Mouse (Mus musculus): ENCODE measurements at regions not wholly inside any gene's neighbourhood (a gene's known extent, or its start where the extent isn't known, plus 50 kb on each side); places are given as distances from the start of the nearest gene placed in this dataset.

DNA sequence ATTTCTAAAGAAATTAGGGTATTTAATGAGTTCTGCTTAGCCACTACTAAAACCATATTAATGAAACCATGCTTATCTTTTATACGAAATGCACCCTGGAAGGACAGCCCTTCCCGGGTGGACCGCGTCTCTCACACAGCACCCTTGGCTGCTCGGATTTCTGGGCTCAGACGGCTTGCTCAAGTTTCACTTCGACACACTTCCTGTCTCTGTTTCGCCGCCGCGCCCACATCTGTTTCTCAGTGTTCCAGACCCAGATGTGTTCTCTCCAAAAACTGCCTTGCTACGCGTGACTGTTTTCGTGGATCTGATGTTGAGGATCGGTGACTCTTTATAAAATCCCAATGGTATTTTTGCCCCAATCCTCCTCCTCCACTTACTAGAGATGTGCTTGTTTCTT is 205.7 kb downstream of the Rnd3 start:
- in situ Hi-C loops (cut with MboI, MseI) = loop anchor here (10.0 kb wide), 1 partner anchor 1818 kb away; no protein-coding TSS in a partner anchor

DNA sequence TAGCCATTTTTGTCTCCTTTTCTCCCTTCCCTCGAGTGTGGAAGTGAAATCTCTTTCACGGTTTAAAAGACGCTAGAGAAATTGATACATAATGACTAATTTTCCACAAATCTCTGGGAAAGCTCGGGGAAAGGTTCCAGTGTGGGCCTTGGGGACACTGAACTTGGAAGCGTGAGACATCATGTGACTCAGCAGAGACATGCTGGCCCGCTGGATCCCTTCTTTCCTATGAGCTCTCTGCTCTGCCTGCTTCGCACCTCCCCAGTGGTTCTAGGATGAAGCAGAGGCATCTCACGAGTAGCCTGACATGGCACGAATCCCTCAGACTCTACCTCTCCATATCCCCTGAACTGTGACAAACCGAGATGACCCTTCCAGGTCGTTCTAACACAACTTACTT is 206.2 kb downstream of the Rnd3 start:
- in situ Hi-C loops (cut with MboI, MseI) = loop anchor here (10.0 kb wide), 1 partner anchor 1818 kb away; no protein-coding TSS in a partner anchor

DNA sequence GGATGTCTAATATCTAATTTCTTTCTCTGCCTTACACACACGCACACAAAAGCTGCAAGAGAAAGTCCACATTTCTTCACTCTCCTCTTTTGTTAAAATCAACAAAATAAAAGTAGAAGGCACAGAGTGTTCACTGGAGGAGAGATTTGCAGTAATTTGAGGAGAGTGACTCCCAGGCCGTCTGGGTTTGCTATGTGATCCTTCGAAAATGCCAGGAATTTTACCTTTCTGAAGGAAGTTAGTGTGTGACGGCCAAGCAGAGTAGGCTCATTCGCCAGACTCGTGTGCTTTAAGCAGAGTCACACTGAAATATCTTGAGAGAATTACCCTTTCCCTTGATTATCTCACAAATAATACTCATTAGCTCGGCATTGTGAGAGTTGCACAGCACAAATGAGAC is 216.0 kb downstream of the Rnd3 start:
- in situ Hi-C loops (cut with MboI, MseI) = no loop called here

DNA sequence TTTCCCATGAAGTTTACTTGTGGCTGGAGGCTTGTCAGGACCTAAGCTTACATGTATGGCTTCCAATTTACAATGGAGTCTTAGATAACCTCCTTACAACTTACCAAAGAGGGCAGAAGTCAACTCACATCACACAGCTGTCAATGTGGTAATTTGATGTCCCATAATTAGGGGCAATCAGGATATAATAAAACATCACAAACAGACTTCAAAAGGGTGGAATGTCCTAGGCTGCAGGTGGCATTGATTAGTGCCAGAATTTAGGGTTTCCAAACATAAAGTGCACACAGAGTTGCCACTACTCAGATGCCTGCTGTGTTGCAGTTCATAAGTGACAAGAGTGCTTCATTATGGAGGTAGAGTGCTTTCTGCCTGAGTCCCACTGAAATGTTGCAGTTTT is 227.9 kb downstream of the Rnd3 start:
- in situ Hi-C loops (cut with MboI, MseI) = no loop called here

DNA sequence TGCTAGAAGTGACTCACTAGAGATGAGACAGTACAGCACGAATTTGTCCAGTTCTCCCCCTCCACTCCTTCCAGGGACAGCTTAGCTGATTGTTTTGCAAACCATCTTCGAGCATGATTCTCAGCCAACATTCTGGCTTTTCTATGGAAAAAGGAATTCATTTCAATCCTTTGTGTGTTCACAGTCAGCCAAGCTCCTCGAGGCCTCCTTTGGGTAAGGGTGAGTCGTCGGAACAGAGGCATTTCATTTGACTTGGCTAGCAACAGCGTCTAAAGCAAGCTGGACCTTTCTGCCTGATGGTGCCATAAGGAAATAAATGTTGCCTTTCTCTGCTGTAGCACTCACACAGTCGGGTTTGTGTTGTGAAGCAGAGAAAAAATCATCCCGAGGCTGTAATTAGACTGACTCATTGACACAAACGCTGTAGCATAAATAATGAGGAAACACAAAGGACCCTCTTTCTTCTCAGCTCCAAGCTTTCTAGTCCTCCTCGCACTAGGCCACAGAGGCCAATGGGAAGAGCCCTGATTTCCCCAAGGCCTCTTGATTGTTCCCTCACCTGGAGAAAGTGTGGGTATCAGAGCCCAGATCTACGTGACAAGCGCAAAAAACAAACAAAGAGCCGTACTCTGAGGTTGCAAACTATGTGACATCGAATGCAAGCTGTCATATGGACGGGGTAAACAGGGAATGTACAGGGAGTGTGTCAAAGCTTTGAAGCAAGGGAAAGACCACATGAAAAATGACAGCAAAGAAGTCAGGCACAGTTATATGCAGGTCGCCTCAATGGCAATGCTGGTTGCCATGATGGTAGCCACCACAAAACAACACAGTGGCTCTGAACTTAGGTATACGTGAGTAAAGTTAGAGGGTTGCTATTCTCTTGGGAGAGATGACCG is 232.3 kb downstream of the Rnd3 start:
- in situ Hi-C loops (cut with MboI, MseI) = no loop called here

DNA sequence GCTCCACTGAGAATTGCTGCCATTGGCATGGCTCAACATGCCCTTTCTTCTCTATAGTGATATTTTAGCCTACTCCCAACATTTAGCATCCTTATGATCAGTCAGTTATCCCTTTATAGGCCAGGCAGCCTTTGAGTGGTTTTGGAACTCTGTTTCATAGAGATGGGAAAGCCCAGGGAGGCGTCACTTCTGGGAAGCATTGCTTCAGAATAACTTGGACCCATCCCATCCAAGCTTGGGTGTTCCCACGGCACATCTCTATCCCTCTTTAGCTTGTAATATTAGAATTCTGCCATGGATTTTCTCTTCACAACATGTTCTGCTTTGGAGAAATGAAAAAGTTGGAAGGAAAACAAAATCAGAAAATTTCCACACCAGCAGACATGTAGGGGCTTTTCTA is 233.8 kb downstream of the Rnd3 start:
- in situ Hi-C loops (cut with MboI, MseI) = no loop called here

DNA sequence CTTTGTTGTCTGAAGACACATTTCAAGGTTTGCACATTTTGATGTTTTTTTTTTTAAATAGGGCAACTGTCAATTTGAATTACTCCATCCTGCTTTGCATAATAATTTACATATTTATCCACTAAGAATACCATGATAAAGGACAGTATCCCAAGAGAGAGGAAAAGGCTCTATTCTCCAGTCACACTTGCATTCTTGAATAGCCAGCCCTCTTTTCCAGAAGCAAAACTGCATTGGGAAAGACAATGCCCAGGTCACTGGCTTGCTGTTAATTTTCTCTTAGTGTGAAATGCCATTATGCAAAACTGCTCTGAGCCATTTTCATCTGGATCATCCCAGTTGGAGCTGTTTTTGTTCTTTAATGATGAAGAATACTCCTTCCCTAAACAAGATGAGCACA is 234.7 kb downstream of the Rnd3 start:
- in situ Hi-C loops (cut with MboI, MseI) = no loop called here

DNA sequence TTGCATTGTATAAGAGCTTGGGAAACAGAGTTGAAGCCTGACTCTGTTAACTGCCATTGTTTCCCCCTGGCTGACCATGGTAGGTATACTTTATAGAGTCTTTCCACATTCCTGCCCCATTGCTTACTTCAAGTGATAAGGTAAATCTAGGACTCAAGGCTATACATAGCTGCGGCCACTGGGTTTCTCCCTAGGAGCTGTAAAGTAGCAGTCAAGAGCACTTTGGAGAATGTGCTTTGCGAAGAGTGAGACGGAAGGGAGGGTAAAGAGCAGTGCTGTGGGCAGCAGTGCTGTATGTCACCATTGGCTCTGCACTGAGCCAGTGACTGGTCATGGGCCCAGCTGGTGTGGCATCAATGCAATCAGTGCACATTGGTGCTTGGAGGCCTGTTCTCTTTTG is 240.1 kb downstream of the Rnd3 start:
- in situ Hi-C loops (cut with MboI, MseI) = no loop called here

DNA sequence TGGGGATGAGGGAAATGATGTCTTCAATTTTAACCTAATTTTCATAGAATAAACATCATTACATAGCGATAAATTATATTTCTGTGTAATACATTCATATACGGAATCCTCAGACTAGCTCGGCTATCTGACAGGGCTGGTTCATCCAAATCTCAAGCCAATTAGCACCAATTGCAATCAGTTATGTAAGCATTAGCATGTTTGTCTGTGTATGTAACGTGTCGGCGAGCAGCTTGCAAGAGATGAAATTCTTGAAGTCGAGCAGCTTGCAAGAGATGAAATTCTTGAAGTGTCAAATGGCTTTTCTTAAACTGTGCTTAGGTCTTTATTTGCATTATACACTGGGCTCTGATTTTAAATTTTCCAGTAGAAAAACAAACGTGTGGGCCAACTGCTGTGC is 246.2 kb downstream of the Rnd3 start:
- in situ Hi-C loops (cut with MboI, MseI) = no loop called here

DNA sequence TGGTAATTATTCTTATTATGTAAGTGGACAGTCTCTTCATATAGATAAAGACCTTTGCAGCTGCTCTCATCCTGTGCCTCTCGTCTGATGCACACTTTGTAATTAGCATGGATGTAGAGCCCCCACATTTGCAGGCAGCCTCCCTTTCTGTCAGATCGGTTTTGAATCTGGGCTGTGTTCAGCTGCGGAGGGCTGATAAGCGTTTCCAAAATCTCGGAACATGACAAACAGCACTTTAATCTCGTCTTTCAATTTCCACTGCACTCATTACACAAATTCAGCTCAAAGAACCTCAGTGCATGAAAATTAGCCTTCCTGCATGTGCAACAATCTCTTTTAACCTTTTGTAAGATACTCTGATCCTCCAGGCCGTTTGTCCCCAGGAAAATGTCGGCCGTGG is 246.7 kb downstream of the Rnd3 start:
- in situ Hi-C loops (cut with MboI, MseI) = no loop called here

DNA sequence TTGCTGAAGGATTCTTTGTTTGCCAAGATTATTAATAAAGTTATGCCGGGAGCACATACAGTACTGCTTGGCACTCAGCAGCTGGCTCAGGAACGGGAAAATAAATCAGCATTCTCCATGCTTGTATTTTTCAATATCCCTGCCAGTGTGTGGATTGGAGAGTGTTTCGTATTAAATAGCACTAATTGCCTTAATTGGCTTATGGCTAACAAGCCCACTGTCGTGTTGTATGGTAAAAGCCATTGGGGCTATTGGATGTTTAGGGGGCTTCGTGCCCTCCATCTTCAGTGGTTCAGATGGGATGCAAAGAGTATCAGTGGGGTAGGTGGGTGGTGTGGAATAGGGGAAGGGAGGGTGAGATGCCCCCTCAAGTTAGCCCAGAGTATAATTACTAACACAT is 259.9 kb downstream of the Rnd3 start:
- in situ Hi-C loops (cut with MboI, MseI) = no loop called here

DNA sequence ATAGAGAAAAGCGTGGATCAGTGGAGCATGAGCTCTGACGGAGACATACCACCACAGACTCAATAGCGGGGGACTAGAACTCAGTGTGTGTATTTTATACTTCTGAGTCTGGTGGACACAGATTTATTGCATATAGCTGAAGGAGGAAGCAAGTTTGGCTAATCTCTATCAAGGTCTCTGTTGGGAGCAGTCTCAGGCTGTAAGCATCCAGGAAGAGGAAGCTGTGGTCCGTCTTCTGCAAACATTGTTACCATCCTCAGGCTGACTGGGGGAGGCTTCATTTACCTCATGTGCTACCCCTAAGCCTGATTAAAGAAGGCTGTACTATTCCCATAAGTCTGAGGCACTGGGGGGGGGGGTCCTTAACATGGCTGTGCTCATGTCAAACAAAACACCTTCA is 261.0 kb downstream of the Rnd3 start:
- in situ Hi-C loops (cut with MboI, MseI) = no loop called here

DNA sequence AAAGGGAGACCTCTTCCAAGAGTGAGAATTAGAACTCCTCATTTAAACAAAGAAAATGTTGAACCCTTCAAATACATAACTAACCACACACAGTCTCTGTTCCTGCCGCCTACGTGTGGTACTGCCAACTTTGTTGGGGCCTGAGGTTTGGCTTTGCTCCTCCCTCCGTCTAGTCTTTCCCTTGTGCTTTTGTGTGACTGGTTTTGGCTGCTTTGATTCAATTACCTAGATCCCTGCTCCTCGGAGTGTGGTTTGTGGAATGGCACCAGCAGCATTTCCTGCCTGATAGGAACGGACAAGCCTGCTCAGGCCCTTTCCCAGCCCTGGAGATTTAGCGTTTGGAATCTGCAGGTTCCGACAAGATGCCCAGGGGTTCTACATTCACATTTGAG is 263.0 kb downstream of the Rnd3 start:
- in situ Hi-C loops (cut with MboI, MseI) = no loop called here

DNA sequence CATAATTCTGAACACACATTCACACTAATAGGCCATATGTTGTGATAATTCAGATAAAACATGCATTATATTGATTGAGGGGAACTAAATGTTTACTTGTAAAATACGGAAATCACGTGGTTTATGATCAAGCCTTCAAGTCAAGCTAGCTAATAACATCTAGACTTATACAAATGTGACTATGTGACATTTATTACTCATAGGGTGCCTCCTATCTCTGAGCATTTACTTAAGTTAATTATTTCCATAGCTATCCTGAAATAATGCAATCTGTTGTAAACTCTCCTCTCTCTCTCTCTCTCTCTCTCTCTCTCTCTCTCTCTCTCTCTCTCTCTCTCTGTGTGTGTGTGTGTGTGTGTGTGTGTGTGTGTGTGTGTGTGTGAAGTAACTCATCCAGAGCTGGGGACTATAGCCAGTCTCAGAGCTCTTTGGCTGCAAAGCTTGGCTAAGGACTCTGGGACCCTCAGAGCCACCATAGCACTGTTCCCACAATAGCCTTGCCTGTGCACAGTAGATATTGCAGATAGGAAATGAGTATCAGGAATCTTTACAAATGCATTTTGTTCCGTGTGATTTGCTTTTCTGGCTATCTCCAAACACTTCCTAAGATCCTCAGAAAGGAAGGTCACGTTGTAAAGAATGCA is 263.5 kb downstream of the Rnd3 start:
- in situ Hi-C loops (cut with MboI, MseI) = no loop called here

DNA sequence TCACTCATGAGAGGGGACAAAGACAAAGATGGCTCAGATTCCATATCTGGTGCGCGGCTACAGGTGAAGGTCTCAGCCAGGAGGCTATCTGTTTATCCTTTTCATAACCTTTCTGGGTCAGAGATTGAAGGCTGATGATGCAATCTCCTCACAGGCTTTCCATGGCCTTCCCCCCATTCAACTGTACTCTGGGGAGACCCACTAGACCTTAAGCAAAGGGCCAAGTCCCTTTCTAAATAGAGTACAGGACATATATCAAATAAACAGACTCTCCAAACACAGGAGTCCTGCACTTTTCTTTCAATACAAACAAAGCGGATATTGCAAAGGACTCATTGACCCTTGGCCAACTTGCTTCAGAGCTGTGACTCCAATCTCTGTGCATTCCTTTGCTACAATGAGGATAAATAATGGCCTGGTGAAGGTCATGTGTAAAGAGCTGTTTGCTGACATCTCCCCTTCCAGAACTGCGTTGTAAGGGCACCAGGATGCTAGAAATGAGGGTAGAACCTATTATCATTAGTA is 267.3 kb downstream of the Rnd3 start:
- in situ Hi-C loops (cut with MboI, MseI) = no loop called here

DNA sequence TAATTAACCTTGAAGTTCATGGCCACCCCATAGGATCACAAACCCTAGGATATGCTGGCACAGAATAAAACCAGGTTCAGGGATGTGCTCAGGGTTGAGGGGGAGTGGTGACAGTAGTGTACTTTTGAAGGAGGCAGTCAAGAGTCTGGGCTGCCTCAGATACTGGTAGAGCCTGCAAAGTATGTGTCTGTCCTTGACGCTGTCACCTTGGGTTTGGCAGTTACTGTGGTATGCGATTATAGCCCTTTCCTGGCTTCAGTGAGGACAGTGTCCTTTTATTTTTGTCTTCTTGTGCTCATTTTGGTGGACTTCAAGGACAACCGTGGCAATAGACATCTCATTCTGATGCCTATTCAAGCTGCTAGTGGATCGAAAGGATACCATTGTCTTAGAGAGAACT is 268.1 kb downstream of the Rnd3 start:
- in situ Hi-C loops (cut with MboI, MseI) = no loop called here

DNA sequence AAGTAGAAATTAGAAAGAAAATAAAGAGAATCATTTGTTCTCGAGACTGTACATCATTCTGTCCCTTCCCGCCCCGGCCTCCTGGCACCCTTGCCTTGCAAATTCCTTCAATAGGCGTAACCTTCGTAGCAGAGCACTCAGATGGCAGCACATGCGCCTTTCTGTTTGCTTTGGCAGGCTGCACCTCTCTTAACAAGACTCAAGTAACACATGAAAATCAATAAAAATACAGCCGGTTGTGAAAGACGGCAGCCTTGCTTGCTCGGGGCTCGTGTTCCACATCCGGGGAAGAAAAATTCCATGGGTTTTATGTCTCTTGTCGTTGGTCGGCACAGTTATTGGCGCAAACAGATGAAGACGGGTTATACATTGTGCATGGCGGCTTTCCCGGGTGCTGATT is 271.2 kb downstream of the Rnd3 start:
- in situ Hi-C loops (cut with MboI, MseI) = no loop called here

DNA sequence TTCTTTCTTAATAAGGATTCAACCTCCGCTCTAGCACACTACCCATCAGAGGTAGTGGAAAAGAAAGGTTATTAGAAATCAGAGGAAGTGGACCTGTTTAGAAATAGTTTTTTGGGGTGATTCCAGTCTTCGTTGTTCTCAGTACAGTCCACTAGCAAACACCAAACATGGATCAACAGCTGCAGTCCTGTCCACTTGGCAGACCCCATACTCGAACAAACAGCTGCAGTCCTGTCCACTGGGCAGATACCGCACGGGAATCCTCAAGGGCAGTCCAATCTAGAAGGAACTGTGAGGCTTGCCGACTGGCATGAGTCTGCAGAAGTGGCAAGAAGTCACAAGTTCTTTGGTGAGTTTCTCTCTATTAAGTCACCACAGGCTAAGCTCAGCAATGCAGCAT is 273.8 kb downstream of the Rnd3 start:
- in situ Hi-C loops (cut with MboI, MseI) = no loop called here

DNA sequence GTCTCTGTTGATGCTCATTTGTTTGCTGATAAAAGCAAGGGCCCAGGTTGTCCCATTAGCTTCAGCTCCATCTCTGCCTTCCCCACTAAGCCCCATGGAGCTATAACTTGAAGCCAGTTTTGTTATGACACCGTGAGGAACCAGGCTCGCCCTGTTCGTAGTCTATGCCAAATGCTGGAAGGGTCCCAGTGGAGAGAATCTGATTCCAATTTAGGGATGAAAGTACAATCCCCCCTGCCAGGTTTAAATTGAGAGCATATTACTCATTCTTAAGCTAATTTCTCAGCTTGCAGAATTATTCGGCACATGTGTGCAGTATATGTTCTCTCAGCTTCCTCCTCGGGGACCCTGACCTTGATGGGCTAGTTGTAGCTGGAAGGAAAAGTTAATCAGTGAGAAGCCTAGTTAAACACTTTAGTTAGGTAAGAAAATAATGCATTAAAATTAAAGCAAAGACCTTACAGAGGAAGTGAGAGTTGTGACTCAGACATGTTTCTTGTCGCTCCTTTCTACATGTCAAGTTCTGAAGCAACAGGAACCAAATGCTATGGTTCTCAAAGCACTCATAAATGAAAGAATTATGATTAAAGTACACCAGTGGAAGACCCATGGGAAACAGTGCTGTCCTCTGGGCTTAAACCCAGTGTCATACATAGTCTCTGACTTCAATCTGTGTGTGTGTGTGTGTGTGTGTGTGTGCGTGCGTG is 295.2 kb downstream of the Rnd3 start:
- in situ Hi-C loops (cut with MboI, MseI) = no loop called here

DNA sequence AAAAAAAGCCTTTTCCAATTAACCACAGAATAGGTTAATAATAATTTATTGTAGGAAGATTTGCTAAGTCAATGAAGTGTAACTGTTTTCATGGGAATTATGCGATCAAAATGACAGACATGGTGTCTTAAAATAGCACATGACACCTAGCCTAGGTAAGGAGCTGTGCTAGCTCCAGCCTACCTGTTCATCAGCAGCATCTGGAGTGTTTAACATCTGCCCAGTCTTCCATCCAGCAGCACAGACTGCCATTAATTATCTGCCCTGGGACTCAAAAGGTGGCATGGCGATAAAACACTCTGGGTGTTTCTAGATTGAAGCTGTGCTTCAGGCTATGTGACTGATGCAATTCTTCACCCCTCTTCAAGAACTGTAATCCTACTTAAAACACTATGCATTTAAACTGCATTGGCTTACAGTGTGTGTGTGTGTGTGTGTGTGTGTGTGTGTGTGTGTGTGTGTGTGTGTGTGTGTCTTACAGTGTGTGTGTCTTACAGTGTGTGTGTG is 296.4 kb downstream of the Rnd3 start:
- in situ Hi-C loops (cut with MboI, MseI) = no loop called here

DNA sequence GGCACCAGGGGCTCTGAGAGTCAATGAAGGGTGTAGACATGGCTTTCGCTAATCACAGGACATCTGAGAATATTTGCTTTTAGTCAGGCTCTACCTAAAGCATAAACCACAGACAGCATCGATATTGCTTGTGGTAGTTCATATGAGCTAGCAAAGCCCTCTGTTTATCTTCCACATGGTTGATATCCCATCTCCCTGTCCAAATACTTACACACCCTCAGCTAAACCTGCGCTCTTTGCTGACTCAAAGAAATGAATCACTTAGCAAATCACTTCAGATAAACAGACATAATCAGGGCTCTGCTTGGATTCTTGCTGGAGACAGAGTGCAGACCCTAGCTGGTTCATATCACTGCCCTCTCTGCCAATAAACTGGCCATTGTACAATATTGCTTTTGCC is 298.8 kb downstream of the Rnd3 start:
- in situ Hi-C loops (cut with MboI, MseI) = no loop called here

DNA sequence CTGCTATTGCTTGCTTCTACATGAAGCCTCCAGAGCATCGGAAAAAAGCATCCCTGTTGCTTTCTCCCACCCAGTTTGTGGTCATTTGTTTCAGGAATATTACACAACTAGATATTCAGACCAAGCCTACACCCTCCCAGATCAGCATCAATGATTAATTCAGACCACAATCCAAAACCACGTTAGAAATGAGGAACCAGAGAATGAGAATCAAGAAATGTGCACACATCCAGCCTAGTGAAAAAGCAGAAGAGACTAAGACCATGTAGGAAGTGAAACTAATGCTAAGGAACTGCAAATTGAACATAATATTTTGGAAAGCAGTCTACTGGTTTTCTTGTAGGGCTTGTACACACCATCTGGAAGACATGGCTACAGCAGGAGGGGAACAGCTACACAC is 307.0 kb downstream of the Rnd3 start:
- in situ Hi-C loops (cut with MboI, MseI) = loop anchor here (10.0 kb wide), 1 partner anchor 1073 kb away; no protein-coding TSS in a partner anchor

All from T-helper 1 cell (primary cell).